Mouse (Mus musculus): ENCODE results near the gene Nudt22. TPM values are rescaled to one million over a fixed set of nuclear protein-coding genes. Genes with fewer than 3 reads are reported as not detected.

Nudt22 gene
- polyA plus RNA-seq, 1 experiment from 2014 or later, result 16.9 TPM

GRCm38 (mm10) chr19:6975537-6976521 is 20.1 kb downstream of the Nudt22 start, which contains the start of gene Plcb3:
TSS of gene Plcb3 (minus strand) at chr19:6976470.
- ATAC-seq (replicated peaks; ENCODE audit: low FRiP score), result no peak
- peak; percentile 71 for DNase-seq (ENCODE audit: low spot score)
- peaks cover 51% of the 10 kb centered on the region for H3K4me1 ChIP-seq (replicated peaks; ENCODE audit: control insufficient read depth, insufficient read depth, low read length)
- H3K27me3 ChIP-seq (replicated peaks; ENCODE audit: control insufficient read depth, insufficient read depth, low read length), result no peaks in the 10 kb centered on the region
- peak within 1 kb of the TSS; percentile 90 for H3K9ac ChIP-seq (ENCODE audit: low read depth, low read length)
- peak within 1 kb of the TSS; percentile 89 for H3K27ac ChIP-seq (ENCODE audit: low read depth, low read length)
- H3K4me3 ChIP-seq (ENCODE audit: low read depth, low read length), result peak within 1 kb of the TSS; percentile 85
- under 1% methylated on average over 16 of the region's 16 CpGs for WGBS
- H3K9me3 ChIP-seq (ENCODE audit: control insufficient read depth, low read length), result no peaks in the 10 kb centered on the region
- peaks cover 17% of the 10 kb centered on the region for H3K36me3 ChIP-seq (ENCODE audit: control insufficient read depth, insufficient read depth, low read length)
- H3K4me2 ChIP-seq, result peak within 1 kb of the TSS; percentile 98

GRCm38 (mm10) chr19:6974211-6975205 is 21.4 kb downstream of the Nudt22 start, which contains the start of gene Ppp1r14b:
TSS of gene Ppp1r14b (plus strand) at chr19:6974968.
- DNase-seq (ENCODE audit: low spot score) (peak; percentile 91), ATAC-seq (replicated peaks; ENCODE audit: low FRiP score) (peak; percentile 72)
- H3K4me2 ChIP-seq, result peak within 1 kb of the TSS; percentile 98
- peaks cover 62% of the 10 kb centered on the region for H3K4me1 ChIP-seq (replicated peaks; ENCODE audit: control insufficient read depth, insufficient read depth, low read length)
- WGBS, result under 1% methylated on average over 78 of the region's 84 CpGs
- H3K27me3 ChIP-seq (replicated peaks; ENCODE audit: control insufficient read depth, insufficient read depth, low read length), result no peaks in the 10 kb centered on the region
- peaks cover 17% of the 10 kb centered on the region for H3K36me3 ChIP-seq (ENCODE audit: control insufficient read depth, insufficient read depth, low read length)
- H3K27ac ChIP-seq (ENCODE audit: low read depth, low read length), result peak within 1 kb of the TSS; percentile 89
- peak within 1 kb of the TSS; percentile 90 for H3K9ac ChIP-seq (ENCODE audit: low read depth, low read length)
- peak within 1 kb of the TSS; percentile 85 for H3K4me3 ChIP-seq (ENCODE audit: low read depth, low read length)
- H3K9me3 ChIP-seq (ENCODE audit: control insufficient read depth, low read length), result no peaks in the 10 kb centered on the region

DNA sequence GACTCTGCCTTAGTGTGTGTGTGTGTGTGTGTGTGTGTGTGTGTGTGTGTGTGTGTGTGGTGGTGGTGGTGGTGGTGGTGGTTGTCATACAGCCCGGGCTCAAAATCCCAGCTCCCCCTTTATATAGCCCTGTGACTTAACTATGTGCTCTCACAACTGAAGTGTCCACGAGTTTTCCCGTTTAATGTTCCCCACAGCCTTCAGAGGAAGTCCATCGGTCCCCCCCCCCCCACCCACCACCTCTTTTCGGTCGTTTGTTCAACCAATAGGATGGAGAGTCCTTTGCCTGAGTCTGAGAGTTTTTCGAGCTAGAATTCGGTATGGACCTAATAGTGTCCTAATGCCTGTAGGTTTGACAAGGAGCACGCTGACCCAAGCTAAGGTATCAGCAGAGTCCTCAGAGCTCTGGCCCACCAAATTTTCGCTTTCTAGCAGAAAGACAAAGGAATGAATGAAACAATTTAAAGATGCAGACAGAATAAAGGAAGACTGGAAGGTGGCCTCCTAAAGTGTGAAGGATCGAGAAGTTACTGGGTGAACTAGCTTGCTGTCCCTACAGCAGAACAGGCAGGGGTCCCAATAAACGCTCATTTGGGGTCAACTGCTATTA is 22.2 kb downstream of the Nudt22 start:
- ATAC-seq (replicated peaks; ENCODE audit: low FRiP score) (no peak), DNase-seq (ENCODE audit: low spot score) (no peak)
- H3K4me2 ChIP-seq, result peak overlapping the region; percentile 98
- peak overlapping the region; percentile 90 for H3K9ac ChIP-seq (ENCODE audit: low read depth, low read length)
- peak overlapping the region; percentile 89 for H3K27ac ChIP-seq (ENCODE audit: low read depth, low read length)
- H3K36me3 ChIP-seq (ENCODE audit: control insufficient read depth, insufficient read depth, low read length), result peaks cover 17% of the 10 kb centered on the region
- peaks cover 60% of the 10 kb centered on the region for H3K4me1 ChIP-seq (replicated peaks; ENCODE audit: control insufficient read depth, insufficient read depth, low read length)
- no peaks in the 10 kb centered on the region for H3K9me3 ChIP-seq (ENCODE audit: control insufficient read depth, low read length)
- 29% methylated on average over 12 of the region's 12 CpGs for WGBS
- H3K4me3 ChIP-seq (ENCODE audit: low read depth, low read length), result peak overlapping the region; percentile 85
- H3K27me3 ChIP-seq (replicated peaks; ENCODE audit: control insufficient read depth, insufficient read depth, low read length), result no peaks in the 10 kb centered on the region

DNA sequence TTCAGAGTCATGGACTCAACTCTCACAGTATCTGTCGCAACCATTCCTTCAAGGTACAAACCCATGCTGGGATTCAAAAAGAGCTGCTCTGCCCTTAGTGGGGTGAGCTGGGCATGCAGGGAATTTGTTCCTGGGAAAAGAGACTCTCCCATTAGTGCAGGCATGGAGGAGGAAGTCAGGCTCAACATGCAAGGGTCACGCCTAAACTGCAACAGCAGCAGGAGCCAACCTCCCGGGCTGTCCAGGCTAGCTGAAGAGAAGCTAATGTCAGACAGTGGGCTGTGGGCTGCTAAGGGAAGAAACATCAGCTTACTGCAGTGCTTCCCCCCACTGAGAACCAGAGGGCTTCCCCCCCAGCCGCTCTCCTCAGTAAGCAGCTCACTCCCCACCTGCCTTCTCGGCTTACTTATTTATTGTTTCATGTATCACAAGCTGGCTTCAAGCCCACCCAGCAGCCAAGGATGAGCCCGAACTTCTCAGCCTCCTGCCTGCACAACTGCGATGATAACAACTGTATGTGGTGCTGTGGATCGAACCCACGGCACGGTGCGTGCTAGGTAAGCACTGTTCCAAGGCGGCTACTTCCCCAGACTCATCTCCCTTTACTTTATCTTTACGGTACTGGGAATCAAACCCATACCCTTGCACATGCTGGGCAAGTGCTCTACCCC is 23.5 kb downstream of the Nudt22 start:
- no peak overlapping the region for H3K9ac ChIP-seq (ENCODE audit: low read depth, low read length)
- H3K27me3 ChIP-seq (replicated peaks; ENCODE audit: control insufficient read depth, insufficient read depth, low read length), result no peaks in the 10 kb centered on the region
- peaks cover 58% of the 10 kb centered on the region for H3K4me1 ChIP-seq (replicated peaks; ENCODE audit: control insufficient read depth, insufficient read depth, low read length)
- 82% methylated on average over 13 of the region's 13 CpGs for WGBS
- H3K36me3 ChIP-seq (ENCODE audit: control insufficient read depth, insufficient read depth, low read length), result peaks cover 6% of the 10 kb centered on the region
- H3K4me2 ChIP-seq, result no peak overlapping the region
- ATAC-seq (replicated peaks; ENCODE audit: low FRiP score) (no peak), DNase-seq (ENCODE audit: low spot score) (no peak)
- no peaks in the 10 kb centered on the region for H3K9me3 ChIP-seq (ENCODE audit: control insufficient read depth, low read length)
- no peak overlapping the region for H3K27ac ChIP-seq (ENCODE audit: low read depth, low read length)
- no peak overlapping the region for H3K4me3 ChIP-seq (ENCODE audit: low read depth, low read length)

GRCm38 (mm10) chr19:6971644-6972043 is 24.3 kb downstream of the Nudt22 start:
- Histone ChIP-seq H3K27me3 (replicated peaks; ENCODE audit: control insufficient read depth, insufficient read depth, low read length) (no peaks in the 10 kb centered on the region), H3K4me3 (ENCODE audit: low read depth, low read length) (no peak overlapping the region), H3K27ac (ENCODE audit: low read depth, low read length) (peak overlapping the region; percentile 45; the same call in 1 of the 2 replicates), H3K4me2 (0 out of 2 replicates have a peak overlapping the region, but pooled peaks have one; percentile 17), H3K9ac (ENCODE audit: low read depth, low read length) (0 out of 2 replicates have a peak overlapping the region, but pooled peaks have one; percentile 14), H3K4me1 (replicated peaks; ENCODE audit: control insufficient read depth, insufficient read depth, low read length) (peaks cover 53% of the 10 kb centered on the region), H3K9me3 (ENCODE audit: control insufficient read depth, low read length) (no peaks in the 10 kb centered on the region), H3K36me3 (ENCODE audit: control insufficient read depth, insufficient read depth, low read length) (peaks cover 1% of the 10 kb centered on the region; the same call in 1 of the 2 replicates)
- no peak for ATAC-seq (replicated peaks; ENCODE audit: low FRiP score)
- 47% methylated on average over 6 of the region's 6 CpGs for WGBS
- no peak for DNase-seq (ENCODE audit: low spot score)

DNA sequence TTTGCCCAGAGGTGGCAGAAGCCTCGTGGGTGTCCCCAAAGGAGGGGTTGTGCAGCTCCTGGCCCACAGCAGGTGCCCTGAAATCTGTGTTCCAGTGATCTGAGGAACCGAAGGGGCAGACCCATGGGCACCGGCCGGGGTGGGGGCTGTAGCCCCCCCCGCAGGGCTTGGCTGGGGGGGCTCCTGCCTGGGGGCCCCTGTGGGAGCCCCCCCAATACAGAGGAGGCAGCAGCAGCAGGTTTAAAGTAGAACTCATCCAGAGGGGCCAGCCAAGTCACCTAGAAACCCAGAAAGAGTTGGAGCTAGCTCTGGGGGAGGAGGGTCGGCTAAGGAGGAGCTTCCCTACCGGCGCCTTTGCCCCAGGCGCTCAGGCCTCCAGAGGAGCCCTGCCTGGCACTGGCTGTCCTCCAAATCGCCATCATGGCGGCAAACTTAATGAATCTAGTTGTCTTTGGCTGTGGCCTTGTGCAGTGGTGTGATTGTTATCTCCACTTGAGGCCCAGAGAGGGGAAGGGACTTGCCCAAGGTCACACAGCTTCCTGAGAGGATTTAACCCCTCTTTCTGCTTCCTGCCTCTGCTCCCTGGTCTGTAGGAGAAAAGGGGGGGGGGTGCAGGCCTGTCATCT is 25.3 kb downstream of the Nudt22 start:
- ATAC-seq (replicated peaks; ENCODE audit: low FRiP score) (no peak), DNase-seq (ENCODE audit: low spot score) (no peak)
- peak overlapping the region; percentile 45 for H3K27ac ChIP-seq (ENCODE audit: low read depth, low read length)
- 17% methylated on average over 11 of the region's 11 CpGs for WGBS
- H3K4me1 ChIP-seq (replicated peaks; ENCODE audit: control insufficient read depth, insufficient read depth, low read length), result peaks cover 49% of the 10 kb centered on the region
- H3K9ac ChIP-seq (ENCODE audit: low read depth, low read length), result peak overlapping the region; percentile 76; the same call in 1 of the 2 replicates
- peak overlapping the region; percentile 92 for H3K4me2 ChIP-seq
- H3K4me3 ChIP-seq (ENCODE audit: low read depth, low read length), result peak overlapping the region; percentile 75
- peaks cover 3% of the 10 kb centered on the region; the same call in 1 of the 2 replicates for H3K36me3 ChIP-seq (ENCODE audit: control insufficient read depth, insufficient read depth, low read length)
- no peaks in the 10 kb centered on the region for H3K9me3 ChIP-seq (ENCODE audit: control insufficient read depth, low read length)
- H3K27me3 ChIP-seq (replicated peaks; ENCODE audit: control insufficient read depth, insufficient read depth, low read length), result no peaks in the 10 kb centered on the region

DNA sequence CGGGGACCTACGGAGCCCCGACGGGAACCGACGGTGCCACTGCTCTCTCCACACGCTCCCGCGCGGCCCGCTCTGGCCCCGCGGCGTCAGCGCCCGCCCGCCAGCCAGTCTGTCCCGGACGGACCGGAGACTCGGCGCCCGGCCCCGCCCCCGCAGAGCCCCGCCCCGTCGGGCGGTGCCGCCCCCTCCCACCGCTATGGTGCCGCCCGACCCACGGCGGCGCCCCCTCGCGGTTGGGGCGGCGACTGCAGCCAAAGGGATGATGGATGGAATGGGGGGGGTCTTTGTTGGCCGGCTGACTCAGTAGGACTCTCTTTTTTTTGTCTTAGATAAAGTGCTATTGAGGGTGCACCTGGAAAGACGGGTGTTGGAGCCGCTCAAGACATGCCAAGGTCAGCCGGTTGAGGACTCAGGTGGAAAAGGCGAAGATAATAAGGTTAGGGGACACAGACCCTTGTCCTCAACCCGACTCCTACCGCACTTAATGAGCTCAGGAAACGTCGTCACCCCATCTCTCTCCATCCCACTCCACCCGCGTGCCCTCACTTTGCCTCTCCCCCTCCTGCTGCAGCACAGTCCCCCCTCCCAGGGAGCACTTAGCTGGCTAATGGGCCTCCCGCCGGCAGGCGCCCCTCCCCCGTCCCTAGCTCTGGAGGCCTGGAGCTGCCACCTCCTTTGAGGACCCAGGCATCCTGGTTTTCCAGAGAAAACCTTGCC is 26.1 kb downstream of the Nudt22 start:
- H3K4me2 ChIP-seq, result peak overlapping the region; percentile 92
- H3K27ac ChIP-seq (ENCODE audit: low read depth, low read length), result peak overlapping the region; percentile 45
- H3K4me3 ChIP-seq (ENCODE audit: low read depth, low read length), result peak overlapping the region; percentile 75
- DNase-seq (ENCODE audit: low spot score) (peak; percentile 84), ATAC-seq (replicated peaks; ENCODE audit: low FRiP score) (peak; percentile 75)
- peaks cover 7% of the 10 kb centered on the region; the same call in 1 of the 2 replicates for H3K36me3 ChIP-seq (ENCODE audit: control insufficient read depth, insufficient read depth, low read length)
- under 1% methylated on average over 53 of the region's 55 CpGs for WGBS
- H3K27me3 ChIP-seq (replicated peaks; ENCODE audit: control insufficient read depth, insufficient read depth, low read length), result no peaks in the 10 kb centered on the region
- no peaks in the 10 kb centered on the region for H3K9me3 ChIP-seq (ENCODE audit: control insufficient read depth, low read length)
- peaks cover 49% of the 10 kb centered on the region for H3K4me1 ChIP-seq (replicated peaks; ENCODE audit: control insufficient read depth, insufficient read depth, low read length)
- H3K9ac ChIP-seq (ENCODE audit: low read depth, low read length), result peak overlapping the region; percentile 76
